Mouse (Mus musculus) telencephalon, adult 2 months (tissue): ENCODE measurements at regions not wholly inside any gene's neighbourhood (a gene's known extent, or its start where the extent isn't known, plus 50 kb on each side); places are given as distances from the start of the nearest gene placed in this dataset.

Experiments used
- DNase-seq: peaks from one replicate; pipeline ENCODE4 v3.0.0-alpha.2; 2011; ENCODE audit warnings: low read depth, low spot score

GRCm38 (mm10) chr19:53476768-53477547 is 52.0 kb upstream of the Dusp5 start:
- DNase-seq = no peak

DNA sequence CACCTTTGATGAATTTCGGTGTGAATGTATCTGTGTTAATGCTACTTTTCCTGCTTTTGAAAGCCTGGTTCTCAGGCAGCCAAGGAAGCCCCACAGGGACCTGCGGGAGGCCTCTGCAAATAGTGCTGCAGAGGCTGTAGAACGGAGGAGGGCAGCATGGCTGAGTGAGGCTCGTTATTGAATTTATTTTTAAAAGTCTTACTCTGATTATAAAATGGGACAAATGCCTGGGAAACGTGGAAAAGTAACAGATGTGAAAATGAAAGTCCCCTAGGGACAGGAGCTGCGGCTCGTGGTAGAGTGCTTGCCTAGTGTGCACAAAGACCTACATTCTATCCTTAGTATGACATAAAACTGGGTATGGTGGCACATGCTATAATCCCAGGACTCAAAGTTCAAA is 59.7 kb upstream of the Dusp5 start:
- peak; percentile 74 for DNase-seq

DNA sequence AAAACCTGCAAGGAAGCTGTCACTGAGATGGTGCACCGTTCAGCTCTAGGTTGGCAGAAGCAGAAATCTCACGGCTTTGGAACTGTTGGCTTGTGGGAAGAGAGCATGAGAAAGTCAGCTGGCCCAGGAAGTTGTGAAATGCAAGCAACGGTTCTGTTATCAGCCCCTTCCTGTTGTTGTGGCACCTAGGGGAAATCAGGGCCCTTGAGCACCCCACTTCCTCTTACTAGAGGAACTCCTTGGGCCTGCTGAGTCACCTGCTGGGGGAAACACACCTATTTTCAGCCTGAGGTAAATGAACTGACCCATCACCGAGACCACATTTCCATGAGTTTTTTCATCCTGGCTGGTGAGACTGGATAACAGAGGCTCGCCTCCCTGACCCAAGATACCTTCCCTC is 64.2 kb upstream of the Dusp5 start:
- no peak for DNase-seq

GRCm38 (mm10) chr19:53464135-53464534 is 64.8 kb upstream of the Dusp5 start:
- no peak for DNase-seq

DNA sequence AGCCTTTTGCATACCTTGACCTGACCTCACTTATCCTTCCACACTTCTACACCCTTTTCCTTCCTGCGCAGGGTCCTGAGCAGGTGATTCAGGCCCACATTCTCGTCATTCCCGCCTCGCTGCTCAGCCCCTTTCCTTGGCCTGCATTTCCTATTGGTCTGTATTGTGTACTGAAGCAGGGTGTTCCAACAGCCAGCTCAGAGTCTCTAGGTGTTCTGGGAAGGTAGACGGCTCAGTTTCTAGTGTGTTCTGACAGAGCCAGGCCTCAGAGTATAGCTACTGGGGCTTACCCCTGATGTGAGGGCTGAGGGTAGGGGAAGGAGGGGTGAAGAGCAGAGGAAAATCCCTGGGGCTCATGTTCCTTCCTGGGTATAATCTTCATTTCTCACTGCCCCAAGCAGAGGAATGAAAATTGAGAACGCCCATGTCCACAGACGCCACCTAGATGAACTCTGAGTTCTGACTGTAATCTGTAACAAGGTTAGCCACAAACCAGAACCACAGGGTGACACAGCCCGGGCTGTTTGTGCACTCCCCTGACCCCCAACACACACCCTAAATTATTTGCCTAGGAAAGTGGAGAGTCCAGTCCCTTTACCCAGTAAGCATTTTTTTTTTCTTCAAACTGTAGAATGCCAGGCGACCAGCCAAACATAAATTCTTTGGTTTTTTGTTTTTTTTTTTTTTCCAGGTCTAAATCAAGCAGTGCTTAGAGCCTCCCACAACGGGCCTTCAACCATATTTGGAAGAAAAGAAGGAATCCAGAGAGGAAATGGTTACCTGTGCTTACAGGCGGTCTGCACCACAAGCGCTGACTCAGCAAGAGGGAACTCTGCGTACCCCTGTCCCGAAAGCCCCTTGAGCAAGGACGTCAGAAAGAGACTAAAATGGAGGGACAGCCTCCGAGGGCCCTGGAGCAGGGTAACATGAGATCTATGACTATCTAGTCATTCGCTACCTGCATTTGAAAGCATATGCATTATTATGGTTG is 67.6 kb upstream of the Dusp5 start:
- no peak for DNase-seq

- no peak for DNase-seq
Observed at GRCm38 (mm10) chr19:53460312-53461024, 68.4 kb upstream of the Dusp5 start.

GRCm38 (mm10) chr19:53459407-53459788 is 69.0 kb upstream of the Smndc1 start:
- no peak for DNase-seq

GRCm38 (mm10) chr19:53458770-53459406 is 68.5 kb upstream of the Smndc1 start:
- DNase-seq = no peak

- DNase-seq = no peak
Observed at GRCm38 (mm10) chr19:53456681-53457080, 66.3 kb upstream of the Smndc1 start.

DNA sequence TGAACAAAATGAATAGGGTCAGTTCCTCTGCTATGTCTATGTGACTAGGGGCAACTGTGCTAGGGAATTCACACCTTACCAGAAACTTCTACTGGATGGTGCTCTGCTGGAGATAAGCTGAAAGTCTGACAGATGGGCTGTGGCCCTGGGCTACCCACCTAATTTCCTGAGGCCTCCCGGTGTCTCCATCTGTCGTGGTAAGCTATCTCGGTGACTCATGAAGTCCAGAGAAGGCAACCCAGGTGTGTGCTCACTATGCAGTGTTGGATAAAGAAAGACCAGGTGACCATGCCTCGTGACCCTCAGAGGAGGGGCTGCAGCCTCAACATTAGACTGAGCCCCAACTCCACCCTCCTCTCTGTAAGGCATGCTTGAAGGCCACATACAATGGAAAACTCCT is 64.2 kb upstream of the Smndc1 start:
- DNase-seq = no peak

DNA sequence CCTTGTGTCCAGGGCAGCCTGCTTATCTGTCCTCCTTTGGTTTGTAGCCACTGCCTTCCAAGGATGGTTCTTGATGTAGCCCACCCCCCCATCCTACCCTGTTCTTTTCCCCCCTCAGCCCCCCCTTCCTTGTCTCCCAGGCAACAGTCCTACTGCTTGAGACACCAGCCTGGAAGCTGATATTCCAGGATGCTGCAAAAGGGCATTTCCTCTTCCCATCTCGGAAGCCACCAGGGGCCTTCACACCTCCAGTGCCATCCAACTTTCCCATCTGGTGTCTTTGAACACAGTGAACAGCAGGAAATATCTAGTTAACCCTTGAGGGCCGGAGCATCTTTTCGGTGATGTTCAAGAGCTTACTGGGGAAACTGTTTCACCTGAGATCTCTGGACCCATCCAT is 63.7 kb upstream of the Smndc1 start:
- DNase-seq = no peak

GRCm38 (mm10) chr19:53453317-53453947 is 63.1 kb upstream of the Smndc1 start:
- DNase-seq = no peak

GRCm38 (mm10) chr19:53452360-53452759 is 62.0 kb upstream of the Smndc1 start:
- DNase-seq = no peak

GRCm38 (mm10) chr19:53451388-53451922 is 61.1 kb upstream of the Smndc1 start:
- no peak for DNase-seq

- DNase-seq = no peak
Observed at GRCm38 (mm10) chr19:53450624-53451387, 60.4 kb upstream of the Smndc1 start.

DNA sequence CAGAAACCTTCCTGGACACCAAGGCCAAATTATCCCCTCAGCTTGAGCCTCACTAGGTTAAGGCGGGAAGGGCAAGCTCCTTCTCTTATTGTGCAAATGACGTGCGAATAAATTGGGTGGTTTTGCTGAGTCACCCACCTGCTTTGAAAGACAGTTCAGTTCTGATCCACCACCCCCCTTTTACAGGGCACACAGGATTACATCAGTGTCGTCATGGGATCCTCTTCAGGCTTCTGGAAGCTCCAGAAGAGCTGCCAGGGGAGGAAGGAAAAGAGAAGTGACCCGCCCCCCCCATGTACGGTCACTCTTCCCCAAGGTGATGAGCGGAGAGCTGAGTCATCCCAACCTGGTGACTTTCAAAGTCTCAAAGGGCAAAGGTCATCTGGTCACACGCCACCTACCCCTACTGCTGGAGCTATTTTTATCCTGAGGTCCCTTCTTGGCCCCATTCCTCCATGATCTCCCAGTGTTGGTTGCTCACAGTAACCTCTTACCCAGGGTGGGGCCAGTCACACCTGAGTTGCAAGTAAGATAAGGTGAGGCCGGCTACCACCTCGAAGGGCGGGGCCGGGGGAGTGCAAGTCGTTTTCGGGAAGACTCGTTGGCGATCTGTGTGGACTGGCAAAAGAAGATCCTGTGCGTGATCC is 58.9 kb upstream of the Smndc1 start:
- DNase-seq = no peak

DNA sequence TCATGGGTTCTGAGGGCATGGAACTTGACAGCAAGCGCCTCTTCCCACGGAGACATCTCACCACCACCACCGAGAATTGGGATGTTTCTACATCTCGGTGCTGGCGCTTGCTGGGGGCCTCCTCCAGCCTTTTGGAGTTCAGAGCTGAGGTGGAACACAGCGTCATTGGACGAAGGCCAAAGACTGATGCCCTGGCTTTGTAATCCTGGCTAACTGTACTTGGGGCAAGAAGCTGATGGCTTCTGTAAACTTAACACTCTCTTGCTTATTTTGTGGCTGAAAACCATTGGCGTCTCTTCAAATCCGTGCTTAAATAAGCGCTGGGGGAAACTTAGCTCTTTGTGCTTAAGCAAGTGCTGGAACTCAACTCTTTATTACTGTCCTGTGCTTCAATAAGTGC is 57.8 kb upstream of the Smndc1 start:
- DNase-seq = no peak

DNA sequence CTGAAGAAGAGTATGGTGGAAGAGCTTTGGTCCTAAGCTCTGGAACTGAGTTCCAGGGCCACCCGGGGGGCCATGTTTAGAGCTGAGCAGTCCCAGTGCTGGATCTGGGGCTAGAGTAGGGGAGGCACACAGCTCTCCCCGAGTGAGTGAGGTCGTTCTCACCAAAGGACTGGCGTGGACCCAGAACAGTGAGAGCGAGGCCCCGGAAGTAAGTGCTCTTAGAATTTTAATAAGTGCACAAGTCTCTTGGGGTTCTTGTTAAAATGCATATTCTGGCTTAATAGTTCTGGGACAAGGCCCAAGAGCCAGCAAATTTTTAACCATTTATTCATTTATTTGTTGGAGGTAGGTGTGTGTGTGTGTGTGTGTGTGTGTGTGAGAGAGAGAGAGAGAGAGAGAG is 57.4 kb upstream of the Smndc1 start:
- DNase-seq = no peak

DNA sequence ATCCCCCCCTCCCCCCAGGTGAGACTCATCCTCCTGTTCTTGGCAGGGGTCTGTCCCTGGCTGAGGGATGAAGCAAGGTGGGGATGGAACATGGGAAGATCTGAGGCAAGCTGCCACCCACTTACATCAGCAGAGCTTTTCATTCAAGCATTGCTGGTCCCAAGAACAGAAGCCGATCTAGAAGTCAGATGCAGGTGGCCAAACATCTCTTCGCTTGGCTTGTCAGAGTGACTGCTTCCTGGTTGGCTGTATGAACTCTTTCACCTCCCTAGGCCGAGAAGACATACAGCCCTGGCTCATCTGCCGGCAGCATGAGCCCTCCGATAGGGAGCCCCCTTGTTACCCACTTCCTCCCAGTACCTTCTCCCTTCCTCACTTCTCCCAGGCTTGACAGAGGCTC is 55.8 kb upstream of the Smndc1 start:
- DNase-seq = no peak

DNA sequence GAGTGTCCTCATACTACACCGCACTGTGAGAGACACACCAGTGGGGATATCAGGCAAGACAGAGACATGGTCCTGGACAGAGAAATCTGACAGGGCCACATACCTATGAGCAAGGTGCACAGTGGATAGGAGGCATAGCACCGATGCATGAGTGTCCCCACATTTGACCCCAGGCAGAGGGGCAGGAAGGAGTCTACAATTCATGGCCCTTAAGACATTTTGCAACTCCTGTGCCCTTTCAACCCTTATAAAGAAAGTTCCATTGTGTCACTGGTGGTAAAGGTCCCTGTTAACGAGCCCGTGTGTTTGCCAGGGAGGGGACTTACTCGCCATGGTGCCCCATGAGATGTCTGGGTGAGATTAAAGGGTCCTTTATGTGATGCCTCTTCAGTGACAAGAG is 54.3 kb upstream of the Smndc1 start:
- DNase-seq = no peak
